In the genomic region with DNA sequence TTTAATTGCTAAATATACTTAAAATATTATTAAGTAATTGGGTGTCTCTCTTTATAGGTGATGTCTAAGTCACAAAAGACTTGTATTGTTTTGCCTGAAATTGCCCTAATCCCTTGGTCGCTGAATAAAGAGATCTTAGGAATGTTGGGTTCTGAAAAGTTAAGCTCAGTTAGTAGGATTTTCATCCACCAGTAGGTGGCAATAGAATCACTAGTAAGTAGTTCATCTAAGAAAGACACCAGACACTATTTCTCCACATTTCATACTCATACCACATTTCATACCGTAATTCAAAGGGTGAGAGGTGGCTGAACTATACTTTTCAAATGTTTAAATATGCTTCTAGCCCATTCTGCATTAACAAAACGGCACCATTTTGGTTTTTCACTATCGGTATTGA, we compare ENCODE assay signal across 10 mouse cellular contexts. TPM values are rescaled to one million over a fixed set of nuclear protein-coding genes. Genes with fewer than 3 reads are reported as not detected.
DNase-seq lines count a peak whose midpoint lies in the region; ATAC-seq and TF ChIP-seq lines count a peak whose summit lies in the region.
"Had no signal": no experiment of that assay in that cellular context is flagged by ENCODE, and none has a peak within 500 bp of the region (broad histone marks: within the 10 kb centered on the region; RNA-seq: fewer than 3 reads in every experiment).

No protein-coding gene starts in this region.

- no peak overlapping the region for H3K9ac ChIP-seq in hindbrain, postnatal 0 days (replicated peaks; ENCODE audit: low read length)
- H3K9ac ChIP-seq: limb, embryonic 12.5 days had no signal

- H3K4me1 ChIP-seq in hindbrain, postnatal 0 days (ENCODE audit: insufficient read depth, low read length): no peaks in the 10 kb centered on the region
- H3K4me1 ChIP-seq: limb, embryonic 12.5 days had no signal

- peak; percentile 77 for DNase-seq in cerebellum, adult 9-10 months
- no peak for DNase-seq in cerebellum, postnatal 36 days
- peak; percentile 50 for DNase-seq in layer of hippocampus, adult 9-10 months (ENCODE audit: low spot score)
- DNase-seq in layer of hippocampus, postnatal 36 days: no peak
- peak; percentile 5 for DNase-seq in Muller cell, postnatal 12 days (ENCODE audit: inconsistent ontology term)
- peak; percentile 85 for DNase-seq in hindbrain, postnatal 0 days (ENCODE audit: low spot score)
- DNase-seq in ovary, postnatal 14 days (ENCODE audit: low spot score): no peak

- no peak overlapping the region for H3K27ac ChIP-seq in hindbrain, postnatal 0 days
- H3K27ac ChIP-seq: limb, embryonic 12.5 days had no signal

- no peaks in the 10 kb centered on the region for H3K36me3 ChIP-seq in hindbrain, postnatal 0 days (ENCODE audit: insufficient read depth, low read length)
- H3K36me3 ChIP-seq: limb, embryonic 12.5 days had no signal

- no peak for ATAC-seq in hindbrain, postnatal 0 days
- ATAC-seq in megakaryocyte-erythroid progenitor cell, adult 5-6 weeks (replicated peaks; ENCODE audit: low FRiP score, low TSS enrichment, poor library complexity, severe bottlenecking): no peak

- TF ChIP-seq CTCF in hindbrain, postnatal 0 days (IDR thresholded peaks at IDR 0.05; ENCODE audit: low read depth): peak; percentile 73

- 48% methylated on average over 4 of the region's 4 CpGs for WGBS in hindbrain, postnatal 0 days

- no peaks in the 10 kb centered on the region for H3K27me3 ChIP-seq in hindbrain, postnatal 0 days (ENCODE audit: insufficient read depth, low read length)
- H3K27me3 ChIP-seq: limb, embryonic 12.5 days had no signal

- H3K4me3 ChIP-seq in hindbrain, postnatal 0 days (ENCODE audit: low read length): no peak overlapping the region
- H3K4me3 ChIP-seq: erythroblast, embryonic 14.5 days; limb, embryonic 12.5 days had no signal

- no peak overlapping the region for H3K4me2 ChIP-seq in hindbrain, postnatal 0 days (ENCODE audit: low read depth, low read length)
- H3K4me2 ChIP-seq: limb, embryonic 12.5 days had no signal

- H3K9me3 ChIP-seq in hindbrain, postnatal 0 days (ENCODE audit: low read length): no peaks in the 10 kb centered on the region
- H3K9me3 ChIP-seq: limb, embryonic 12.5 days had no signal

RNA-seq across cellular contexts. Expression of a gene that starts 57.8 kb away (rescaled TPM):
- total RNA-seq in layer of hippocampus, postnatal 36 days (2021): not detected
- 0.18 and 0.63 TPM in 2 replicates for total RNA-seq in hindbrain, postnatal 0 days (2014; rRNA removed)
- polyA plus RNA-seq in hindbrain, postnatal 0 days (2015; fragmentation: Nextera tagmentation; extraction: Ambion mirVana): 0.46 and 0.48 TPM in 2 replicates
- total RNA-seq in megakaryocyte-erythroid progenitor cell, adult 5-6 weeks (2014; fragmentation: Nextera tagmentation): not detected in 2 replicates
- total RNA-seq in megakaryocyte-erythroid progenitor cell, adult 5-6 weeks (2017): not detected in 2 replicates

Comparison
In these comparisons a context has a peak if more than half of its experiments do, and no peak if none do; other contexts are left out.
1. DNase-seq: peak in cerebellum, adult 9-10 months (single experiment), layer of hippocampus, adult 9-10 months (single experiment), Muller cell, postnatal 12 days (single experiment) and hindbrain, postnatal 0 days (single experiment); none in cerebellum, postnatal 36 days (0 of 2), layer of hippocampus, postnatal 36 days (0 of 2) and ovary, postnatal 14 days (single experiment).